Mouse (Mus musculus) right cerebral cortex, postnatal 10 days (tissue): ENCODE measurements around the gene Tmem230.
A peak's percentile ranks its signal among the peaks of the same experiment; 100 is the strongest.
"Not testable (repeated sequence)": the region's sequence is repeated elsewhere in the genome, so short reads cannot be mapped to it uniquely, and the experiment has no call there.

ENCODE experiments used
- DNase-seq, 2 experiments: peaks; one replicate each; pipeline ENCODE4 v3.0.0; 2021; ENCODE audit warnings: low spot score in 2 of 2

Gene Tmem230

GRCm38 (mm10) chr2:132272694-132273389 is 25.2 kb upstream of the Tmem230 start:
- no peak for DNase-seq

GRCm38 (mm10) chr2:132270331-132270951 is 22.8 kb upstream of the Tmem230 start:
- peak; percentile 32 to 48 for DNase-seq

- DNase-seq, result peak in 1 of 2 experiments; percentile 30
These were observed 21.6 kb upstream of the Tmem230 start for GRCm38 (mm10) chr2:132269217-132269616.

- no peak for DNase-seq
These were observed 18.5 kb upstream of the Tmem230 start for GRCm38 (mm10) chr2:132266086-132266485.

- no peak for DNase-seq
These were observed 17.6 kb upstream of the Tmem230 start for GRCm38 (mm10) chr2:132265196-132265595.

GRCm38 (mm10) chr2:132264266-132264710 is 16.7 kb upstream of the Tmem230 start:
- DNase-seq, result peak in 1 of 2 experiments; percentile 29

- DNase-seq, result peak; percentile 39 to 55
These were observed 16.0 kb upstream of the Tmem230 start for GRCm38 (mm10) chr2:132263421-132264265.

GRCm38 (mm10) chr2:132262879-132263398 is 15.3 kb upstream of the Tmem230 start, which contains the start of gene Cds2:
Gene Cds2, plus strand, starts transcription at chr2:132263148.
- DNase-seq, result peak; percentile 98 to 99

- no peak for DNase-seq
These were observed 14.6 kb upstream of the Tmem230 start for GRCm38 (mm10) chr2:132262175-132262574.

GRCm38 (mm10) chr2:132260601-132261000 is 13.0 kb upstream of the Tmem230 start:
- no peak for DNase-seq

- no peak for DNase-seq
These were observed 9.9 kb upstream of the Tmem230 start for GRCm38 (mm10) chr2:132257350-132258068.

- no peak for DNase-seq
These were observed 6.0 kb upstream of the Tmem230 start for GRCm38 (mm10) chr2:132253603-132254002.

- peak; percentile 98 for DNase-seq
These were observed 5.2 kb upstream of the Tmem230 start, which contains the start of gene Pcna for GRCm38 (mm10) chr2:132252542-132253528. Gene Pcna, minus strand, starts transcription at chr2:132253314.

- DNase-seq, result no peak
These were observed 4.3 kb upstream of the Tmem230 start for GRCm38 (mm10) chr2:132251911-132252310.

- DNase-seq, result no peak
These were observed 4.2 kb downstream of the Tmem230 start for GRCm38 (mm10) chr2:132243370-132243769.

GRCm38 (mm10) chr2:132240457-132240856 is 7.2 kb downstream of the Tmem230 start:
- peak; percentile 65 to 82 for DNase-seq

- DNase-seq, result not testable (repeated sequence)
These were observed 8.2 kb downstream of the Tmem230 start for GRCm38 (mm10) chr2:132239434-132239833.

- DNase-seq, result no peak
These were observed 11.6 kb downstream of the Tmem230 start for GRCm38 (mm10) chr2:132235975-132236374.

GRCm38 (mm10) chr2:132235291-132235690 is 12.3 kb downstream of the Tmem230 start:
- no peak for DNase-seq
